Mouse (Mus musculus) G1E (cell line): ENCODE results near the gene Kif1a.

Source experiments
- CTCF ChIP-seq: IDR thresholded peaks from 2 replicates; pipeline ENCODE4 v1.5.1; 2012; ENCODE audit warnings: low read depth, low read length, inconsistent platforms, mixed read lengths
- GATA1 ChIP-seq: IDR thresholded peaks from 2 replicates; pipeline ENCODE4 v1.6.1; 2012; ENCODE audit warnings: borderline replicate concordance, low read length, inconsistent platforms, mixed read lengths
- TAL1 ChIP-seq: conservative IDR thresholded peaks from 2 replicates; pipeline ENCODE4 v1.6.1; 2012; ENCODE audit warnings: low read depth, low read length, inconsistent platforms, mixed read lengths

DNA sequence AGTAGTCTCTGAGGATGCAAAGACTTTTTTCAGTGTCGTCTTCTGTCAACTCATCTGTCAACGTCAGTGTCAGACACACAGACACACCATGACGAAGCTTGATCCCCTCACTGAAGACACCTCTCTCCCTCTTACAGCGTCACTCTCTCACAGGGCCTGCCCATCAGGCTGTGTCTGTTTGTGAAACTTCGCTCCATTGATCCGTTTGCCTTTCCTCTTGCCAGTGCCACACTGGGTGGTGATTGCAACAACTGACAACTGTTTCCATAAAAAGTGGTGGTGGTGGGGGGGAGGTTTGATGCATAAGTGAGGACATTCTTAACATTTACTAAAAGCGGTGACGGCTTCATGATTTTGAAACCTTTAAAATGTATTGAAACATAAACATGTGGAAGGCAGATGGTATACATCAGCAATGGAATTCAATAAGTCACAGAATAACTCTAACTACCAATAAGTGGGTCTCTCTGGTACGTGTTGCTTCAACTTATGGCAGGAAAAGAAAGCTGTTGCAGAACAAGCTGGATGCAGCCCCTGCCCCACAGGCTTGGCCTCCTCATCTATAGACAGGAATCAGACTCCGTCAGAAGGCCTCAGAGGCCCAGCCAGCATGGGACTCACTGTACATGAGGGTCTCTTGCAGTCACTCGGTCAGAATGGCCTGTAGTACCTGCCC lies 21.6 kb upstream of the Kif1a start:
- no peak for TF ChIP-seq CTCF
- TF ChIP-seq GATA1 = no peak
- TF ChIP-seq TAL1 = no peak
